Mouse (Mus musculus) testis, adult 2 months (tissue): Measurements from ENCODE around the gene Slc16a9. TPM values are rescaled to one million over a fixed set of nuclear protein-coding genes. Genes with fewer than 3 reads are reported as not detected.

Experiments used
- H3K27ac ChIP-seq: fragments of 200-500 bp; 2 replicates; pipeline ENCODE4 v1.5.1; 2012; ENCODE audit warnings: low read depth, low read length; ENCODE audit not compliant: control insufficient read depth, insufficient read depth
- H3K27me3 ChIP-seq: fragments of 200-500 bp; 2 replicates; pipeline ENCODE4 v1.6.1; 2012; ENCODE audit warnings: mild to moderate bottlenecking, low read length, moderate library complexity; ENCODE audit not compliant: control insufficient read depth, insufficient read depth
- H3K36me3 ChIP-seq: fragments of 200-500 bp; 2 replicates; pipeline ENCODE4 v1.6.1; 2012; ENCODE audit warnings: mild to moderate bottlenecking, low read length; ENCODE audit not compliant: control insufficient read depth, insufficient read depth
- H3K4me1 ChIP-seq: fragments of 200-500 bp; 2 replicates; pipeline ENCODE4 v1.6.1; 2012; ENCODE audit warnings: low read length; ENCODE audit not compliant: control insufficient read depth, insufficient read depth
- H3K4me3 ChIP-seq: fragments of 200-500 bp; 2 replicates; pipeline ENCODE4 v1.5.1; 2012; ENCODE audit warnings: low read depth, mild to moderate bottlenecking, low read length, moderate library complexity, mixed read lengths; ENCODE audit not compliant: control insufficient read depth
- CTCF ChIP-seq: fragments of 200-500 bp; IDR thresholded peaks from 2 replicates; pipeline ENCODE4 v1.5.1; 2012; ENCODE audit warnings: low read depth, mild to moderate bottlenecking, inconsistent platforms, low read length, moderate library complexity; ENCODE audit not compliant: control insufficient read depth, insufficient read depth, insufficient replicate concordance
- POLR2A ChIP-seq: fragments of 200-500 bp; IDR thresholded peaks from 2 replicates; pipeline ENCODE4 v1.6.1; 2012; ENCODE audit warnings: low read depth, mild to moderate bottlenecking, inconsistent platforms, low read length, moderate library complexity; ENCODE audit not compliant: control insufficient read depth
- polyA plus RNA-seq: library from polyadenylated mRNA; depleted of rRNA; stranded (reverse); fragments of >200 nt; gene quantifications from 2 replicates; pipeline ENCODE4 v1.2.3, GENCODE M21; 2012

Gene Slc16a9
- polyA plus RNA-seq, 1 experiment: 2.2 TPM

DNA sequence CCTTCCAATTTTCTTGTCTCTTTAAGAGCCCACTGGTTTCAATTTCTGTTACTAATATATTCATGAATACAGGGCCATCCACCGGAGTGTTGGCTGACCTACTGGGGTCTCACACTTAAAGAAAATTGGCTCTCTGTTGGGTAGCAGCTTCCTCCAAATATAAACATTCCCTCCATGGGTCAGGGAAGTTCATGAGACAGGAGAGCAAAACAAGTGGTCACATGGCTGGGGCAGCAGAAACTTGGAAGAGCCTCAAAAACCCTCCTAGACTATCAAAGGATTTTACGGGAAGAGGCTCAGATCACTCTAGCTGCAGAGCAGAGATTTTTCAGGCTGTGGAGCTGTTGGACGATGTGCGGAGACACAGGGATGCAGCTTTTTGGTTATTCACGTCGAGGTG lies 19.1 kb upstream of the Slc16a9 start:
- no peak overlapping the region for H3K4me3 ChIP-seq
- TF ChIP-seq POLR2A (no peak), CTCF (no peak)
- H3K27me3 ChIP-seq: no peaks in the 10 kb centered on the region
- H3K36me3 ChIP-seq: no peaks in the 10 kb centered on the region
- peaks cover 3% of the 10 kb centered on the region for H3K4me1 ChIP-seq
- H3K27ac ChIP-seq: no peak overlapping the region

- H3K36me3 ChIP-seq: no peaks in the 10 kb centered on the region
- H3K4me3 ChIP-seq: no peak overlapping the region
- H3K4me1 ChIP-seq: peaks cover 3% of the 10 kb centered on the region
- H3K27ac ChIP-seq: no peak overlapping the region
- no peaks in the 10 kb centered on the region for H3K27me3 ChIP-seq
- no peak for TF ChIP-seq CTCF
- TF ChIP-seq POLR2A: no peak
Measured at GRCm38 (mm10) chr10:70226608-70227007, 18.3 kb upstream of the Slc16a9 start.

- Histone ChIP-seq H3K27ac (no peak overlapping the region), H3K27me3 (no peaks in the 10 kb centered on the region), H3K36me3 (no peaks in the 10 kb centered on the region), H3K4me1 (no peaks in the 10 kb centered on the region), H3K4me3 (no peak overlapping the region)
- TF ChIP-seq POLR2A: no peak
- no peak for TF ChIP-seq CTCF
Measured at GRCm38 (mm10) chr10:70230352-70230751, 14.5 kb upstream of the Slc16a9 start.

GRCm38 (mm10) chr10:70237936-70238335 lies 7.0 kb upstream of the Slc16a9 start:
- no peak for TF ChIP-seq CTCF
- TF ChIP-seq POLR2A: no peak
- Histone ChIP-seq H3K27me3 (no peaks in the 10 kb centered on the region), H3K27ac (no peak overlapping the region), H3K4me3 (no peak overlapping the region), H3K4me1 (0 out of 2 replicates have a peak, but pooled peaks cover under 1% of the 10 kb centered on the region), H3K36me3 (no peaks in the 10 kb centered on the region)

DNA sequence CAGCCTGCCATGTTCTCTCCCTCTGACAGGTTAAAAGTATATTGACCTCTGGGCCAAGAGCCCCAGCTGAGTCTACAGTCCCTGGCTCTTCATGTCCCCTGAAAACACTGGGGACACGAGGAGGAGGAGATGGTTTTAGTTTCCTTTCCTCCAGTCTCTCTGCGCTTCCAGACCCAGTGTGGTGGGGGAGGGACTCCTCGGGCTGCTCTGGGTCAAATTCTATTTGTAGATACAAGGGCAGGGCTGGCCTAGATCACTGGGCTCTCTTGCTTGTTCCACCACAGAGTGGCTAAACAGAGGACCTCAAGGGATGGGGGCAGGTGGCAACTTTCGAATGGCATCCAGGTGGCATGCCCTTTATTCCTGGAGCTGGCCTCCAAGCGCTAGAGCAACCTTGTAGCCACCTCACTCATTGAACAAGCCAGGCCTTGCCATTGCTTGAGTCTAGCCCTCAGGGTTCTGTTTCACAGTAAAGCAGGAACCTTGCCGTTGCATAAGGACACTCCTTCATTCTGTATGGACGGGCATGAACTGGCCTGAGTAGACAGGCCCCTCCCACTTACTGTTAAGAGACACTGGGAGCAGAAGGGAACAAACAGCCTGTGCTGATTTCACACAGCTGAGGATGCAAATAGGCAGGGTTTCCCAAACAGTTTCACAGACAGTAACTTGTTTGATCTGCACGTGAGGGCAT lies 2.0 kb upstream of the Slc16a9 start:
- H3K4me3 ChIP-seq: no peak overlapping the region
- no peaks in the 10 kb centered on the region for H3K27me3 ChIP-seq
- no peak for TF ChIP-seq CTCF
- no peak for TF ChIP-seq POLR2A
- H3K36me3 ChIP-seq: no peaks in the 10 kb centered on the region
- no peak overlapping the region for H3K27ac ChIP-seq
- H3K4me1 ChIP-seq: peaks cover 4% of the 10 kb centered on the region; the same call in 1 of the 2 replicates

DNA sequence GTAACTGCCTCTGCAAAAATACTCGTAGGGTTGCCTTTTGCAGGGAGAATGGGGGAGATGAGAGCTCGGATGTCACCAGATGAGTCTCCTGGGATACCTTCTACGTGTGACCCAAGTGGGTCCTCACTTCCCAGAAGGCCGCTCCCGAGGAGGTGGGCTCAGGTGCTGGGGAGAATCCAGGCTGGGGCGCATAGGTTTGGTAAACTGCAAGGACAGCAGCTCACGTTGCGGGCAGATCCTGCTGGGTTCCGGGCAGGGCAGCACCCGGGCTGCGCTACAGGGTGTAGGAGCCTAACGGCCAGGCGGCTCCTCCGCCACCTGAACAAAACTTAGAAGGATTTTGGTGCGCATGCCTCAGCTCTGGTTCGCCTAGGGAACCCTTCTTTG lies 652 bp downstream of the Slc16a9 start:
- H3K4me3 ChIP-seq: peak overlapping the region; percentile 65
- H3K27ac ChIP-seq: no peak overlapping the region
- H3K36me3 ChIP-seq: no peaks in the 10 kb centered on the region
- no peaks in the 10 kb centered on the region for H3K27me3 ChIP-seq
- H3K4me1 ChIP-seq: peaks cover 4% of the 10 kb centered on the region; the same call in 1 of the 2 replicates
- no peak for TF ChIP-seq CTCF
- TF ChIP-seq POLR2A: no peak

GRCm38 (mm10) chr10:70246076-70246475 lies 1.2 kb downstream of the Slc16a9 start:
- H3K4me1 ChIP-seq: peaks cover 4% of the 10 kb centered on the region; the same call in 1 of the 2 replicates
- no peak for TF ChIP-seq CTCF
- TF ChIP-seq POLR2A: no peak
- H3K27ac ChIP-seq: no peak overlapping the region
- H3K4me3 ChIP-seq: no peak overlapping the region
- no peaks in the 10 kb centered on the region for H3K27me3 ChIP-seq
- H3K36me3 ChIP-seq: no peaks in the 10 kb centered on the region

- Histone ChIP-seq H3K36me3 (no peaks in the 10 kb centered on the region), H3K4me1 (peaks cover 3% of the 10 kb centered on the region; the same call in 1 of the 2 replicates), H3K27me3 (no peaks in the 10 kb centered on the region), H3K27ac (no peak overlapping the region), H3K4me3 (no peak overlapping the region)
- no peak for TF ChIP-seq CTCF
- no peak for TF ChIP-seq POLR2A
Measured at GRCm38 (mm10) chr10:70250354-70250753, 5.5 kb downstream of the Slc16a9 start.
